Mouse (Mus musculus): ENCODE results near the gene Acacb.

GRCm38 (mm10) chr5:114100390-114101099 is 45.8 kb upstream of the Acacb start:
- TF ChIP-seq POLR2A (IDR thresholded peaks at IDR 0.05; ENCODE audit: insufficient read length, low read depth) (peak; percentile 29), USF1 (IDR thresholded peaks at IDR 0.05; ENCODE audit: low read depth) (no peak), POLR2AphosphoS2 (IDR thresholded peaks at IDR 0.05; ENCODE audit: insufficient read length, low read depth) (no peak), E2F4 (IDR thresholded peaks at IDR 0.05; ENCODE audit: insufficient read depth) (no peak), SRF (IDR thresholded peaks at IDR 0.05; ENCODE audit: control insufficient read depth, insufficient read length, low read depth) (no peak), TCF3 (IDR thresholded peaks at IDR 0.05; ENCODE audit: insufficient read length, low read depth) (no peak), TCF12 (IDR thresholded peaks at IDR 0.05; ENCODE audit: insufficient read depth, poor library complexity, severe bottlenecking) (no peak), MYOD1 (IDR thresholded peaks at IDR 0.05; ENCODE audit: control insufficient read depth in 1 of 3, insufficient read length in 2 of 3, low read depth in 2 of 3) (no peak), MYOG (IDR thresholded peaks at IDR 0.05; ENCODE audit: control insufficient read depth in 1 of 3, insufficient read depth in 1 of 3, insufficient read length in 2 of 3, low read depth in 2 of 3) (no peak), MAX (IDR thresholded peaks at IDR 0.05; ENCODE audit: low read depth) (no peak)
